In genomic region chr2:11652196-11652595, GRCm38 (mm10) we compare ENCODE assay signal across 44 mouse cellular contexts. TPM values are rescaled to one million over a fixed set of nuclear protein-coding genes. Genes with fewer than 3 reads are reported as not detected.
"Had no signal": no experiment of that assay in that cellular context is flagged by ENCODE, and none has a peak within 500 bp of the region (broad histone marks: within the 10 kb centered on the region; RNA-seq: fewer than 3 reads in every experiment).

No protein-coding gene starts in this region.

- H3K4me2 ChIP-seq: heart, embryonic 11.5 days; heart, embryonic 13.5 days; heart, embryonic 15.5 days; hindbrain, embryonic 13.5 days; hindbrain, embryonic 15.5 days; intestine, embryonic 15.5 days; kidney, embryonic 15.5 days; limb, embryonic 13.5 days; limb, embryonic 15.5 days; liver, embryonic 12.5 days had no signal

- H3K27me3 ChIP-seq: heart, embryonic 13.5 days; heart, embryonic 15.5 days; hindbrain, embryonic 13.5 days; hindbrain, embryonic 15.5 days; intestine, embryonic 15.5 days; kidney, embryonic 15.5 days; limb, embryonic 13.5 days; limb, embryonic 15.5 days; liver, embryonic 12.5 days had no signal

- ATAC-seq: hindbrain, postnatal 0 days; liver, embryonic 12.5 days had no signal

- H3K4me3 ChIP-seq: heart, adult 2 months; heart, embryonic 13.5 days; heart, embryonic 15.5 days; hindbrain, embryonic 13.5 days; hindbrain, embryonic 15.5 days; intestine, embryonic 15.5 days; kidney, embryonic 15.5 days; limb, embryonic 13.5 days; limb, embryonic 15.5 days; liver, embryonic 12.5 days had no signal

- H3K4me1 ChIP-seq: hindbrain, embryonic 13.5 days; hindbrain, embryonic 15.5 days; intestine, embryonic 15.5 days; kidney, embryonic 15.5 days; limb, embryonic 13.5 days; limb, embryonic 15.5 days; liver, embryonic 12.5 days had no signal

- H3K9me3 ChIP-seq: heart, embryonic 13.5 days; heart, embryonic 15.5 days; hindbrain, embryonic 13.5 days; hindbrain, embryonic 15.5 days; intestine, embryonic 15.5 days; kidney, embryonic 15.5 days; limb, embryonic 13.5 days; limb, embryonic 15.5 days; liver, embryonic 12.5 days had no signal

- H3K9ac ChIP-seq: heart, embryonic 13.5 days; heart, embryonic 15.5 days; hindbrain, embryonic 13.5 days; hindbrain, embryonic 15.5 days; intestine, embryonic 15.5 days; kidney, embryonic 15.5 days; limb, embryonic 13.5 days; limb, embryonic 15.5 days; liver, embryonic 12.5 days; liver, embryonic 14.5 days had no signal

- DNase-seq: gastrocnemius, postnatal 14 days; gastrocnemius, postnatal 36 days; heart, adult 11 months; heart, adult 2 months; heart, postnatal 14 days; heart, postnatal 36 days; kidney, adult 11 months; kidney, adult 2 months; kidney, adult 9 months; kidney, postnatal 14 days; kidney, postnatal 36 days; layer of hippocampus, adult 9-11 months; layer of hippocampus, postnatal 36 days; left cerebral cortex, postnatal 4 days had no signal

- H3K36me3 ChIP-seq: heart, embryonic 13.5 days; heart, embryonic 15.5 days; hindbrain, embryonic 13.5 days; hindbrain, embryonic 15.5 days; intestine, embryonic 15.5 days; kidney, embryonic 15.5 days; limb, embryonic 13.5 days; limb, embryonic 15.5 days; liver, embryonic 12.5 days had no signal

- H3K27ac ChIP-seq: heart, adult 2 months; heart, embryonic 13.5 days; heart, embryonic 15.5 days; hindbrain, embryonic 13.5 days; hindbrain, embryonic 15.5 days; hindbrain, postnatal 0 days; intestine, embryonic 15.5 days; kidney, embryonic 15.5 days; kidney, postnatal 0 days; limb, embryonic 13.5 days; limb, embryonic 15.5 days; liver, embryonic 12.5 days; liver, embryonic 14.5 days had no signal

RNA-seq across cellular contexts. Expression of gene Il2ra, which starts 9.6 kb away (rescaled TPM):
- total RNA-seq: hindbrain, postnatal 0 days; left cerebral cortex, postnatal 25 days; left cerebral cortex, postnatal 4 days had no signal
- polyA plus RNA-seq: heart, embryonic 11.5 days; heart, postnatal 0 days; hindbrain, embryonic 11.5 days; kidney, embryonic 15.5 days; kidney, postnatal 0 days; limb, embryonic 11.5 days; limb, embryonic 13.5 days; limb, embryonic 15.5 days; liver, embryonic 12.5 days had no signal

RNA-seq across cellular contexts. Expression of gene Gm17490, which starts 26.1 kb away (rescaled TPM):
- total RNA-seq: gastrocnemius, adult 18-20 months; gastrocnemius, adult 8-10 months; gastrocnemius, postnatal 14 days; gastrocnemius, postnatal 36 days; heart, adult 2 months; heart, postnatal 14 days; heart, postnatal 36 days; hematopoietic stem cell, adult 5-6 weeks; hindbrain, postnatal 0 days; layer of hippocampus, adult 18-20 months; layer of hippocampus, adult 8-10 months; layer of hippocampus, postnatal 14 days; layer of hippocampus, postnatal 36 days; left cerebral cortex, adult 18-20 months; left cerebral cortex, adult 8-10 months; left cerebral cortex, postnatal 10 days; left cerebral cortex, postnatal 25 days; left cerebral cortex, postnatal 4 days; liver, adult 2 months had no signal
- polyA plus RNA-seq: gonadal fat pad, adult 2 months; heart, adult 2 months; heart, embryonic 11.5 days; heart, embryonic 13.5 days; heart, embryonic 15.5 days; heart, postnatal 0 days; hindbrain, embryonic 11.5 days; hindbrain, embryonic 13.5 days; hindbrain, embryonic 15.5 days; hindbrain, postnatal 0 days; inflammation-experienced regulatory T-cells, adult 6 months; intestine, embryonic 15.5 days; kidney, adult 2 months; kidney, embryonic 15.5 days; kidney, postnatal 0 days; large intestine, adult 2 months; limb, embryonic 11.5 days; limb, embryonic 13.5 days; limb, embryonic 15.5 days; liver, adult 2 months; liver, embryonic 12.5 days; liver, embryonic 14.5 days had no signal
